Mouse (Mus musculus) heart, adult 18-20 months (tissue): ENCODE data around the gene Tuba1b. TPM values are rescaled to one million over a fixed set of nuclear protein-coding genes. Genes with fewer than 3 reads are reported as not detected.
"Not testable (repeated sequence)": the region's sequence is repeated elsewhere in the genome, so short reads cannot be mapped to it uniquely, and the experiment has no call there.

ENCODE experiments used
- DNase-seq, 2 experiments: peaks; one replicate each; pipeline ENCODE4 v3.0.0; 2021 to 2022; ENCODE audit warnings: mixed read lengths in 1 of 2
- total RNA-seq, 2 experiments: library from RNA; stranded (reverse); gene quantifications; 2 replicates each; pipeline ENCODE4 v1.2.3; 2021

The Tuba1b gene
- total RNA-seq, 2 experiments from 2014 or later = 138 to 153 TPM

- peak; percentile 42 to 50 for DNase-seq
Observed at GRCm38 (mm10) chr15:98954425-98955253, 20.3 kb upstream of the Tuba1b start.

- peak; percentile 93 to 96 for DNase-seq
Observed at GRCm38 (mm10) chr15:98953401-98954356, 19.3 kb upstream of the Tuba1b start, which contains the start of the genes Gm49450 and Tuba1a. Gene Gm49450, minus strand, starts transcription at chr15:98953551. Gene Tuba1a, minus strand, starts transcription at chr15:98953703.

GRCm38 (mm10) chr15:98952751-98953400 is 18.5 kb upstream of the Tuba1b start:
- DNase-seq = peak; percentile 83 to 89

- DNase-seq = peak in 1 of 2 experiments; percentile 25
Observed at GRCm38 (mm10) chr15:98952063-98952455, 17.7 kb upstream of the Tuba1b start.

- DNase-seq = not testable (repeated sequence)
Observed at GRCm38 (mm10) chr15:98951122-98952062, 17.0 kb upstream of the Tuba1b start.

DNA sequence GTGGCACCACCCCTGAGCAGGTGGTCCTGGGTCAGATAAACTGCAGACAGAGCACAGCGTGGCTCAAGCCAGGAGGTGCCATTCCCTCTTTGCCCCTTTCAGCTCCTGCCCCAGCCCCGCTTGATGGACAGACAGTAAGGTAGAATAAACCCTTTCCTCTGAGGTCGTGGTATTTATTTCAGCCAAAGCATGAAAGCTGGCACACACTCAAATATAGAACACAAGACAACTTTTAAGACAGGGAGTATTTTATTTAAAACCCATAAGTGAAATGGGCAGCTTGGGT is 15.2 kb upstream of the Tuba1b start:
- no peak for DNase-seq

DNA sequence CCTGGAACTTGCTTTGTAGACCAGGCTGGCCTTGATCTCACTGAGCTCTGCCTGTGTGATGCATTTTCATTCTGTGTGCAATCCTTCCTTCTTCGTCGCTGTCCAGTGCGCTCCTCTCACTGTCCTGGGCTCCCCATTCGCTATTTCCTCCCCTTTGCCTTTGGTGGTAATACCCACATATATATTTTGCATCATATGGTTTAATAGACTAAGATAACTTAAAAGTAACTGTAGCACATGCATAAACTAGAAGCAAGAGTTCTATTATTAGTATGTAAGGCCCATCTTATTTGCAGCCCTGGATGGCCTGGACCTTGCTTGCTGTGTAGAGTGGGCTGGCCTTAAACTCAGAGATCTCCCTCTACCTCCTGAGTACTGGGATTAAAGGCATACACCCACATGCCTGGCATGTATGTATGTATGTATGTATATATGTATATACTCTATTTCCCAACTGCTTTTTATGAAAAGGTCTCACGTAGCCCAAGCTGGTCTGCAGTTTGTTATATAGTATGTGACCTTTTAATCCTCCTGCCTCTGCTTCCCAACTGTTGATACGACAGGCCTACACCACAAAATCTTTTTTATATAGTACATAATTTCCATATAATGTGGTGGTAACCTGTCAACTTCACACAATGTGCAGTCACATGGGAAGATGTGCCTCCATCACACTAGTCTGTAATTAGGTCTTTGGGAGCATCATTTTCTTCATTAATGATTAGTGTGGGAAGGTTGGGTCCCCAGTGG is 14.7 kb upstream of the Tuba1b start:
- DNase-seq = no peak

DNA sequence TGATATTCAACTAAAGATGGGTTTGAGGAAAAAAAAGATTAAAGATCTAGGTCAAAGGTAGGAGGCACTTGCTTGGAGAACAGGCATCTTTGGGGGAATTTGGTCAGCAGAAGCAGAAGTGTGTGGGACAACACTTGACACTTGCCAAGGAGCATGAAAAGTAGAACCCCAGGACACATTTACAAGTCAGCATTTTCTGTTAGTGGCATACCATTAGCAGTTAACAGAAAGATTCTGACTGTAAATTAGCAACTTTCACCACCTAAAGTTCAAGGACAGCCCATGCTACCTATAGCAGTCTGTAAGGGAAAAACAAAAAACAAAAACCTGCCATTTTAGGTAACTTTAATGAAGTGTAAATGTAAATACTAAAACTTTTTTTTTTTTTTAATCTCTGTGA is 14.0 kb upstream of the Tuba1b start:
- no peak for DNase-seq

DNA sequence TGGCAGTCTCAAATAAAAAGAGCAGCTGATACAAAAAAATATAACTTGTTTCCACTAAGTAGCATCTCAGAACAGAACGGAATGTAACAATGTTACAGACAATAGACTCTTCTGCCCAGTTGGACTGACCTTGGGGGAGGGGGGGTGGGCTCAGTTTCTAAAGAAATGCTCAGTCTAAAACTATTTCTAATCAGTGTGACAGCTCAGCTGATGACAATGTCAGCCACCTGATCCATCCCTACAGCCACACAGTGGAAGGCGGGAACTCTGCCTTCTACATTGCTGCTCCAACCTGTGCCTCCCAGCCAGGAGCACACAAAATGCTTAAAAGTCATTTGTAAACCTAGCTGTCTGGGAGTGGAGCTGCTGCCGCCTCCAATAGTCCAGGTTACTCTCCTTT is 13.5 kb upstream of the Tuba1b start:
- no peak for DNase-seq

GRCm38 (mm10) chr15:98943133-98943532 is 8.8 kb upstream of the Tuba1b start:
- DNase-seq = no peak

DNA sequence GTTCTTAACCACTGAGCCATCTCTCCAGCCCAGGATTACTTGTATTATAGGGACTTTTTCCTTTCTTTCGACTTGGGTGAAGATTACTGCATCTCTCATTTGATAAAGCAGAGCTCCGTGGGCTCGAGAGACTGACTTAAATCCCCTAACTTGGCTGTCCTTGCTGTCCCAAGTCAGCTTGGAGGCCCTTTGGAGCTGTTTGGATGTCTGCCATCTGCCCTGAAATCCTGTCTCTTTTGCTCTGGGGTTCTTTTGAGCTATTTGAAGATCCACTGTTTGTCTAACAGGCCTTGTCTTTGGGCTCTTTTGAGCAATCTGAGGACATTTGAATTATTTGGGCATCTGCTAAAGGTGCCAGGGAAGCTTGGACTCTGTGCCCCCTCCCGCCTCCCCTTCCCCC is 7.7 kb upstream of the Tuba1b start:
- DNase-seq = no peak

DNA sequence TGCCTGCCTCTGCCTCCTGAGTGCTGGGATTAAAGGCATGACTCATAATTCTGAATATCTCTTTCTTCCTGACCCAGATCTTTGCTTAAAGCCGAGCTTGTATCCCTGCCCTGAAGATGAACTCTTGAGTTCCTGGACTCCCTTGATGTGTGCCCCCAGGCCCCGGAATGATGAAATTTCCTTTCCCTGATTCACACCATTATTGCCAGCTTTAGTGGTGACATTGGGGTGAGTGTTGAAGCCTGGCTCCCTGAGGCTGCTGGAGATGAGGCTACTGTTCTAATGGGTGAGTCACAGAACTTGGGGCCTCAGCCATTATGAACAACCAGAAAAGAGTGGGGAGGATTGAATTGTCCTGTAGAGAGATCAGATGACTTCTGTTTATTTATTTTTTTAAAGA is 7.2 kb upstream of the Tuba1b start:
- DNase-seq = no peak

DNA sequence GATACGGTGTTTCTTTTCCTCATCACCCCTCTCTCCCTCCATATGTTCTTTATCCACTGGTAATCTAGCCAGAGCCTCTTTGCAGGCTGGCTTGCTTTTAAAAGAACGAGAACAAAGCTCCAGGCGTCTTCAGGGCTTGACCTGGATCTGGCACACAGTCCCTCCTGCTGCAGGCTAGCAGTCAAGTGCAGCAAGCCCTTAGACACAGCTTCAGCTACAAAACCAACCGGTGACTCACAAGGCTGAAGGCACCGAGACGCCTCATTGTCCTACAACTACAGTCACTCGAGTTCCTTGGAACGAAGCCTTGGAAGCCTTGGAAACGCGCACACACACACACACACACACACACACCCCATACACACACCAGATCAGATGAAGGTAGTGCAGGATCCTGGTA is 6.5 kb upstream of the Tuba1b start:
- DNase-seq = no peak

GRCm38 (mm10) chr15:98933833-98934216 is 540 bp downstream of the Tuba1b start:
- peak; percentile 96 to 97 for DNase-seq

DNA sequence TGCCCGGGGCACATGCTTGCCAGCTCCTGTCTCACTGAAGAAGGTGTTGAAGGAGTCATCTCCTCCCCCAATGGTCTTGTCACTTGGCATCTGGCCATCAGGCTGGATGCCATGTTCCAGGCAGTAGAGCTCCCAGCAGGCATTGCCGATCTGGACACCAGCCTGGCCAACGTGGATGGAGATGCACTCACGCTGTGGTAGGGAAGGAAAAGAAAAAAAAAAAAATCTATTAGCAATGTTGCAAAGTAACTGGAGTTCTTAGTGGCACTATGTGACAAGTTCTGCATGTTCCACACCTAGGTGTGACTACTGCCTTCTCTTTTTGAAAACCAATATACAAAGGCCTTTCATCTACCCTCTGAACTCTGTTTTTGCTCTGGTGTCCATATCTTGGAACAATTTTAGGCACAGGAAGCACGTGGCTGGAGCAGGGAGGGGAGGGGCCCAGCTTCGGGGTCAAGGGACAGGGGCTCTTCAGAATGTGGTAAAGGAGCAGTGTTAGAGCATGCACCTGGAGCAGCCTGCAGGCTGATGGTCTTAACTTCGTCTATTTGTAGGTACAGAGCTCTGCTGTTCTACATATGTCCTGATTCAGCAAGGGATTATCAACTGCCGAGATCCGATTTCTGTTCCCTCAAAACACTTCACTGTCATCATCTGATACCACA is 1.2 kb downstream of the Tuba1b start:
- peak; percentile 41 to 48 for DNase-seq

GRCm38 (mm10) chr15:98930998-98931397 is 3.4 kb downstream of the Tuba1b start:
- DNase-seq = no peak

- no peak for DNase-seq
Observed at GRCm38 (mm10) chr15:98930017-98930734, 4.2 kb downstream of the Tuba1b start.

GRCm38 (mm10) chr15:98928598-98929240 is 5.6 kb downstream of the Tuba1b start:
- peak; percentile 81 to 84 for DNase-seq

- no peak for DNase-seq
Observed at GRCm38 (mm10) chr15:98927566-98927965, 6.8 kb downstream of the Tuba1b start.
